Mouse (Mus musculus) MEL (cell line): ENCODE measurements around the gene Pik3r4.

Experiments used
- CTCF ChIP-seq, 3 experiments: IDR thresholded peaks in 2 of 3; conservative IDR thresholded peaks in 1 of 3; 2 replicates each; pipeline ENCODE4 v1.5.1; 2011 to 2012; ENCODE audit warnings: low read length in 3 of 3, low read depth in 2 of 3, mild to moderate bottlenecking in 2 of 3, improper control_type of control experiment in 1 of 3, inconsistent platforms in 1 of 3, mixed read lengths in 1 of 3, moderate library complexity in 1 of 3; ENCODE audit not compliant: control insufficient read depth in 1 of 3, insufficient read depth in 1 of 3, poor library complexity in 1 of 3, severe bottlenecking in 1 of 3
- GATA1 ChIP-seq: IDR thresholded peaks from 2 replicates; pipeline ENCODE4 v1.6.1; 2011; ENCODE audit warnings: low read depth, low read length, improper control_type of control experiment
- MAFK ChIP-seq: IDR thresholded peaks from 2 replicates; pipeline ENCODE4 v1.6.1; 2011; ENCODE audit warnings: low read depth, mild to moderate bottlenecking, low read length, improper control_type of control experiment, borderline replicate concordance
- POLR2A ChIP-seq, 2 experiments: IDR thresholded peaks; 2 replicates each; pipeline ENCODE4 v1.6.1; 2011 to 2012; ENCODE audit warnings: low read length in 2 of 2, mild to moderate bottlenecking in 2 of 2, control low read depth in 1 of 2, improper control_type of control experiment in 1 of 2, low read depth in 1 of 2, moderate library complexity in 1 of 2; ENCODE audit not compliant: control insufficient read depth in 1 of 2, insufficient read depth in 1 of 2, poor library complexity in 1 of 2
- TBP ChIP-seq: IDR thresholded peaks from 2 replicates; pipeline ENCODE4 v1.8.0; 2011; ENCODE audit warnings: low read depth, low read length, improper control_type of control experiment

DNA sequence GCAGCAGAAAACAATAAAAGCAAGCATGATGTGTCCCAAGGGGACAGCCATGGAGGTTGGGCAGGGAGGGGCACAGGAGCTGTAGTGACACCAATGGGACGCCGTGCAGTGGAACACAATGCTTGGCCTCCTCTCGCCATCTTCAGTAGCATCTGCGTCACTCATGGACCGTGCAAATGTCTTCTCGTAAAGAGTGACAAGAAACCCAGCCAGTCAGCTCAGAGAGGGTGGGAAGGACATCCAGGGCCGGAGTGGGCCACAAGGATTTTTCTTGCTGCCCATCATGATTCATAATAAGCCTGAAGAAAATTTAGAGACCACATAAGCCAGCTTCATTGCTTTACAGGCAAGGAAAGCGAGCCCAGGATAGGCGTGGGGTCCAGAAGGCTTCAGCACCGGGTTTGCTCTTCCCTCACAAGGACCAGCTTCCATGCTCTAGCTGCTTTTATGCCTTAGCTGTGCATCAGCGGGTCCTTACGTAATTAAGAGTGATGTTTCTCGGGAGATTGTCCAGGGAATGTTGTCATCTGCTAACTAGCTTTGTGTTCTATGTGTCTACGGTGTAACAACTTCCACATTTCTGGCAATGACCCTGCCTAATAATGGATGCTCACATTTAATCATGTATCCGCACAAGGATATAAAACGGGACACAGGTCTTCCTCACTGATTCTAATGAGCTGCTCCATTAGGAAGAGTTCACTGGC is 61.6 kb downstream of the Pik3r4 start:
- no peak for TF ChIP-seq TBP
- no peak for TF ChIP-seq POLR2A (IDR thresholded peaks at IDR 0.05; ENCODE audit: control insufficient read depth in 1 of 2, insufficient read depth in 1 of 2, low read depth in 1 of 2, low read length in 2 of 2, poor library complexity in 1 of 2)
- TF ChIP-seq MAFK = no peak
- TF ChIP-seq CTCF (IDR thresholded peaks at IDR 0.05 in 2 of 3, conservative IDR thresholded peaks at IDR 0.05 in 1 of 3; ENCODE audit: control insufficient read depth in 1 of 3, insufficient read depth in 1 of 3, low read depth in 2 of 3, low read length in 3 of 3, poor library complexity in 1 of 3, severe bottlenecking in 1 of 3) = no peak
- TF ChIP-seq GATA1 = no peak
